Mouse (Mus musculus) heart, adult 2 months (tissue): ENCODE results near the gene Camta1.

ENCODE experiments used
- CTCF ChIP-seq: fragments of 200-600 bp; IDR thresholded peaks from 2 replicates; pipeline ENCODE4 v1.8.1; 2022; ENCODE audit warnings: antibody characterized with exemption, mild to moderate bottlenecking, moderate library complexity
- EP300 ChIP-seq: fragments of 200-500 bp; IDR thresholded peaks from 2 replicates; pipeline ENCODE4 v1.6.1; 2011; ENCODE audit warnings: low read depth, low read length, control low read depth; ENCODE audit not compliant: insufficient read depth
- POLR2A ChIP-seq: fragments of 200-500 bp; IDR thresholded peaks from 2 replicates; pipeline ENCODE4 v1.6.1; 2011; ENCODE audit warnings: mild to moderate bottlenecking, low read depth, low read length, control low read depth; ENCODE audit not compliant: insufficient read depth

- TF ChIP-seq EP300: no peak
- TF ChIP-seq POLR2A: no peak
- TF ChIP-seq CTCF: no peak
Measured at GRCm38 (mm10) chr4:150921206-150921605, 940.5 kb downstream of the Camta1 start.
